ENCODE assay signal across 24 mouse cellular contexts in genomic region chr4:38334529-38335149, GRCm38 (mm10).
DNase-seq lines count a peak whose midpoint lies in the region; ATAC-seq and TF ChIP-seq lines count a peak whose summit lies in the region.
"Had no signal": no experiment of that assay in that cellular context is flagged by ENCODE, and none has a peak within 500 bp of the region (broad histone marks: within the 10 kb centered on the region; RNA-seq: fewer than 3 reads in every experiment).

No protein-coding gene starts in this region.

- TF ChIP-seq CTCF in heart, postnatal 0 days (IDR thresholded peaks at IDR 0.05; ENCODE audit: low read depth) = no peak
- no peak for TF ChIP-seq CTCF in liver, embryonic 14.5 days (IDR thresholded peaks at IDR 0.05; ENCODE audit: low read depth)

- H3K4me2 ChIP-seq in heart, postnatal 0 days (ENCODE audit: low read depth, low read length) = no peak overlapping the region
- H3K4me2 ChIP-seq in liver, embryonic 14.5 days (ENCODE audit: low read depth) = no peak overlapping the region
- H3K4me2 ChIP-seq: embryonic facial prominence, embryonic 13.5 days; forebrain, embryonic 12.5 days; kidney, embryonic 15.5 days; midbrain, embryonic 11.5 days had no signal

- H3K9me3 ChIP-seq in heart, postnatal 0 days (replicated peaks; ENCODE audit: control insufficient read depth, low read length) = no peaks in the 10 kb centered on the region
- H3K9me3 ChIP-seq in liver, embryonic 14.5 days (ENCODE audit: control insufficient read depth, low read length) = no peaks in the 10 kb centered on the region
- H3K9me3 ChIP-seq in midbrain, embryonic 10.5 days (replicated peaks) = no peaks in the 10 kb centered on the region
- H3K9me3 ChIP-seq: embryonic facial prominence, embryonic 13.5 days; forebrain, embryonic 12.5 days; hindbrain, embryonic 10.5 days; kidney, embryonic 15.5 days had no signal

- H3K27me3 ChIP-seq in heart, postnatal 0 days (ENCODE audit: control insufficient read depth, insufficient read depth, low read length) = no peaks in the 10 kb centered on the region
- H3K27me3 ChIP-seq in liver, embryonic 14.5 days (ENCODE audit: control insufficient read depth, insufficient read depth, low read length) = no peaks in the 10 kb centered on the region
- H3K27me3 ChIP-seq in midbrain, embryonic 10.5 days (ENCODE audit: low read depth, poor library complexity, severe bottlenecking) = no peaks in the 10 kb centered on the region
- H3K27me3 ChIP-seq: embryonic facial prominence, embryonic 13.5 days; forebrain, embryonic 12.5 days; kidney, embryonic 15.5 days had no signal

- no peak overlapping the region for H3K9ac ChIP-seq in heart, postnatal 0 days (replicated peaks; ENCODE audit: low read depth, low read length)
- H3K9ac ChIP-seq in liver, embryonic 14.5 days (replicated peaks) = no peak overlapping the region
- H3K9ac ChIP-seq: embryonic facial prominence, embryonic 13.5 days; forebrain, embryonic 12.5 days; kidney, embryonic 15.5 days had no signal

- DNase-seq in heart, adult 18-20 months = peak; percentile 1 to 13
- DNase-seq in heart, postnatal 25 days (ENCODE audit: low spot score) = no peak
- peak; percentile 48 for DNase-seq in heart, postnatal 0 days (ENCODE audit: low spot score)
- DNase-seq in heart, adult 8-10 months (ENCODE audit: low spot score) = no peak
- DNase-seq in liver, embryonic 14.5 days (ENCODE audit: low read depth in 3 of 3, low spot score in 3 of 3) = peak; percentile 16 to 24 (median 22)
- DNase-seq in midbrain, embryonic 10.5 days (ENCODE audit: low spot score) = no peak
- no peak for DNase-seq in adrenal gland, adult 8-10 months
- DNase-seq: adrenal gland, postnatal 14 days; cerebellum, adult 2 months; cerebellum, postnatal 25 days; gastrocnemius, postnatal 36 days; kidney, adult 11 months; kidney, postnatal 4 days; right cerebral cortex, adult 18-20 months; right cerebral cortex, postnatal 4 days; thymus, postnatal 14 days had no signal

- H3K4me3 ChIP-seq in heart, postnatal 0 days (ENCODE audit: low read depth, low read length) = no peak overlapping the region
- H3K4me3 ChIP-seq in liver, embryonic 14.5 days (ENCODE audit: insufficient read depth in 1 of 2, low read depth in 2 of 2, low read length in 2 of 2) = no peak overlapping the region
- no peak overlapping the region for H3K4me3 ChIP-seq in midbrain, embryonic 10.5 days
- H3K4me3 ChIP-seq: embryonic facial prominence, embryonic 13.5 days; erythroblast, embryonic 14.5 days; forebrain, embryonic 12.5 days; hindbrain, embryonic 10.5 days; kidney, embryonic 15.5 days had no signal

- intact Hi-C loops in heart, postnatal 25 days (cut with DNase I) = no loop called here

- H3K4me1 ChIP-seq in heart, postnatal 0 days (ENCODE audit: control insufficient read depth, insufficient read depth) = peaks cover 7% of the 10 kb centered on the region; the same call in 1 of the 2 replicates
- no peaks in the 10 kb centered on the region; a peak in 1 of 4 replicates for H3K4me1 ChIP-seq in liver, embryonic 14.5 days (replicated peaks; ENCODE audit: control insufficient read depth in 2 of 2, insufficient read depth in 2 of 2, low read length in 1 of 2)
- H3K4me1 ChIP-seq in midbrain, embryonic 10.5 days = no peaks in the 10 kb centered on the region
- H3K4me1 ChIP-seq: embryonic facial prominence, embryonic 13.5 days; forebrain, embryonic 12.5 days; hindbrain, embryonic 10.5 days; kidney, embryonic 15.5 days had no signal

- peak overlapping the region; percentile 66 for H3K27ac ChIP-seq in heart, postnatal 0 days (ENCODE audit: low read depth)
- H3K27ac ChIP-seq in liver, embryonic 14.5 days = no peak overlapping the region
- no peak overlapping the region for H3K27ac ChIP-seq in midbrain, embryonic 10.5 days (replicated peaks)
- H3K27ac ChIP-seq: embryonic facial prominence, embryonic 13.5 days; forebrain, embryonic 12.5 days; hindbrain, embryonic 10.5 days; kidney, embryonic 15.5 days; macrophage had no signal

- TF ChIP-seq EP300 in heart, postnatal 0 days (IDR thresholded peaks at IDR 0.05; ENCODE audit: low read depth) = 0 out of 2 replicates have a peak, but pooled peaks have one; percentile 52
- no peak for TF ChIP-seq EP300 in liver, embryonic 14.5 days (IDR thresholded peaks at IDR 0.05; ENCODE audit: low read depth)

- peak; percentile 76 for ATAC-seq in heart, postnatal 0 days (ENCODE audit: insufficient read depth, low read depth)
- ATAC-seq in liver, embryonic 14.5 days (ENCODE audit: insufficient read depth) = peak; percentile 87
- ATAC-seq: hindbrain, embryonic 16.5 days had no signal

- no peaks in the 10 kb centered on the region for H3K36me3 ChIP-seq in heart, postnatal 0 days (replicated peaks; ENCODE audit: control insufficient read depth, insufficient read depth, low read length)
- no peaks in the 10 kb centered on the region for H3K36me3 ChIP-seq in liver, embryonic 14.5 days (replicated peaks; ENCODE audit: control insufficient read depth, insufficient read depth, low read depth)
- no peaks in the 10 kb centered on the region for H3K36me3 ChIP-seq in midbrain, embryonic 10.5 days
- H3K36me3 ChIP-seq: embryonic facial prominence, embryonic 13.5 days; forebrain, embryonic 12.5 days; hindbrain, embryonic 10.5 days; kidney, embryonic 15.5 days had no signal

- 37% methylated on average over 3 of the region's 3 CpGs for WGBS in heart, postnatal 0 days
- 57% methylated on average over 3 of the region's 3 CpGs for WGBS in liver, embryonic 14.5 days (ENCODE audit: insufficient replicate concordance)
- 91% methylated on average over 3 of the region's 3 CpGs for WGBS in midbrain, embryonic 10.5 days

Comparison
In these comparisons a context has a peak if more than half of its experiments do, and no peak if none do; other contexts are left out.
1. DNase-seq: peak in heart, adult 18-20 months (2 of 2), heart, postnatal 0 days (single experiment) and liver, embryonic 14.5 days (3 of 3); none in heart, postnatal 25 days (single experiment), heart, adult 8-10 months (single experiment), midbrain, embryonic 10.5 days (single experiment) and adrenal gland, adult 8-10 months (single experiment).